Mouse (Mus musculus) T-helper 1 cell (primary cell): Measurements from ENCODE around the gene Rdh16.
"Not testable (repeated sequence)": the region's sequence is repeated elsewhere in the genome, so short reads cannot be mapped to it uniquely, and the experiment has no call there.

Experiments
- in situ Hi-C: fragments of 300-600 bp; cut with MboI, MseI; formaldehyde crosslinking; loops from one replicate; pipeline ENCODE4 v1.15.1; 2025; ENCODE audit warnings: high pct_unique_total_duplicates

The Rdh16 gene

DNA sequence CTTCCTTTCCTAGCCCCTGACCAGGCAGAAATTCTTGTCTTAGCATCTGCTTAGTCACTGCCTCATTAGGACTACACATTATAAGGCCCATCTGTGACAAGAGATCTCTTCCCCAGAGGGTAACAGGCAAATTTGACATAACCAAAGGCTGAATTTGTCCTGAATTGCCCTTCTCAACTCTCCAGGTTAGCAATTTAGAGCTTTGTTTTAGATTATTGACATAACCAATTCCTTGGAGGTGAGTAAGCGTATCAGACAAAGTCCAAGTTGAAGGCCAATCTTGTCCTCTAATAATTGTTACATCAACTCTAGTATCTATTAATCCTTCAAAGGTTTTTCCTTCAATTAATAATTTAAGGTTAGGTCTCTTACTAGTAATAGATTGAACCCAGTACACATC, 33.2 kb downstream of the Rdh16 start:
- in situ Hi-C loops: not testable (repeated sequence)

DNA sequence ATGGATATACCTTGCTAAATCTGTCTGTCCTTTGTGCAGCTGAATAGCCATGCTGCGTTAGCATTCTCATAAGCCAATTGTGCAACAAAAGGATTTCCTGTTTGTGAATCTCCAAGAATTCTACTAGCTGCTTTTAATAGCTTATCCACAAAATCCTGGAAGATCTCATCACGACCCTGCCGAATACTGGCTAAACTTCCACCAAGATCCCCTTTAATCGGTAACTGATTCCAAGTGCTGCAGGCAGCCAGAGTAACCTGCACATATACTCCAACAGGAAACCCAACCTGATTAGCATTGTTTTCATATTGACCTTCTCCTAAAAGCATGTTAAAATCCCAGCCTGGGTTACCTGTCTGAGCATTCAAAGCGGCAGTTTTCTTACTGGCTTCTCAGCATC, 34.3 kb downstream of the Rdh16 start:
- in situ Hi-C loops: no loop called here

- in situ Hi-C loops: not testable (repeated sequence)
Observed at GRCm38 (mm10) chr10:127837793-127838192, 36.8 kb downstream of the Rdh16 start.

GRCm38 (mm10) chr10:127838539-127838938, 37.6 kb downstream of the Rdh16 start:
- in situ Hi-C loops: no loop called here

- in situ Hi-C loops: no loop called here
Observed at GRCm38 (mm10) chr10:127840776-127841175, 39.8 kb downstream of the Rdh16 start.

- in situ Hi-C loops: not testable (repeated sequence)
Observed at GRCm38 (mm10) chr10:127845945-127846344, 45.0 kb downstream of the Rdh16 start.

- in situ Hi-C loops: no loop called here
Observed at GRCm38 (mm10) chr10:127848089-127848488, 47.1 kb downstream of the Rdh16 start.

- in situ Hi-C loops: no loop called here
Observed at GRCm38 (mm10) chr10:127849628-127850027, 48.7 kb downstream of the Rdh16 start, which contains the start of gene Rdh19. Gene Rdh19 (plus strand): TSS chr10:127849928.

DNA sequence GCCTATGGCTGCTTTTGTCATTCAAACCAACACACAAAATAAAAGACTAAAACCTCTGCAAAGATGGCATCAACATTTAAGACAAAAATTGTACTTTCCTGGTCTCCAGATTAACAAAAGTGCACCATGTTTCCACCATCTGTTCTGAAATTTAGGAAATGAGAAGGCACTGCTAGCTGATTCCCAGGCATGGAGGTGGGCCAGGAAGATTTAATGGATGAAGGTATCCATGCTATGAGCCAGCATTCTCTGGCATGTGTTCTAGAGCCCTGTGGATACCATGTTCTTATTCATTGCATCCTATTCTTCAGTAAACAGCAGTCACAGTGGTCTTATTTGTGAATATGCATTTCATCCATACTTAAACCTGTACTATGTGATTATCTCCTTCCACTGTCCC, 55.4 kb downstream of the Rdh16 start:
- in situ Hi-C loops: no loop called here

DNA sequence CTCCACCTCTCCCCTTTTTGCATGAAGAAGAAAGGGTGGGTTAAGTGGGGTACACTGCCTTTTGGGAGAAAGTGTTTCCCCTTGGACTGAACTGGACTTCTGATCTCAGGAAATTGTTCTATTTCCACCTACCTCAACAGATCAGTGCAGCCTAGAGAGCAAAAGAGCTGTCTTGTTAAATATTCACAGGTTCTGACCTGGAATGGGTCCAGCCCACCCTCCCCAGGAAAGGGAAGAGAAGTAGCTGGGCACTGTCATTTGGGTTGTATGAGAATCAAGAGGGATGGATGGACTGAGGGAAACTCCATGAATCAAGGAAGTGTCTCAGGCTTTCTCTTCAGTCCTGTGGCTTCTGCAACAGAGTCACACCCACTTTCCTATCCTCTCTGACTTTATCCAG, 64.0 kb downstream of the Rdh16 start:
- in situ Hi-C loops: no loop called here

DNA sequence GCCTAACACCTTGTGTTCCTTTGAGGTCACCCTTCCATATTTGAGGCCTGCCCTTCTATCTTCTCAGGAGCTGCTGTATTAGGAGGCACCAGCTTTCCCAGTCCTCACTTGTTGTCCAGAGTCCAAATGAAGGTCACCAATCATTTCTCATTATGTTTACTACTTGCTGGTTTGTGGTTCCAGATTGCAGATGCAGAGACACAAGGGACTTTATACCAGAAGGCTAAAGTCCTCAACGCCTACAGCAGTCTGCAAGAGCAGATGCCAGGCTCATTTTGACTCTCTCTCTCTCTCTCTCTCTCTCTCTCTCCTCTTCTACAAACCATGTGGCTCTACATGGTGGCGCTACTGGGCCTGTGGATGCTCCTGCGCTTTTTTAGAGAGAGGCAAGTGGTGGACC, 65.3 kb downstream of the Rdh16 start, which contains the start of gene Rdh16f2:
Rdh16f2 (plus strand) TSS at position 243 of the 400 bp plus-strand sequence.
- in situ Hi-C loops: no loop called here

DNA sequence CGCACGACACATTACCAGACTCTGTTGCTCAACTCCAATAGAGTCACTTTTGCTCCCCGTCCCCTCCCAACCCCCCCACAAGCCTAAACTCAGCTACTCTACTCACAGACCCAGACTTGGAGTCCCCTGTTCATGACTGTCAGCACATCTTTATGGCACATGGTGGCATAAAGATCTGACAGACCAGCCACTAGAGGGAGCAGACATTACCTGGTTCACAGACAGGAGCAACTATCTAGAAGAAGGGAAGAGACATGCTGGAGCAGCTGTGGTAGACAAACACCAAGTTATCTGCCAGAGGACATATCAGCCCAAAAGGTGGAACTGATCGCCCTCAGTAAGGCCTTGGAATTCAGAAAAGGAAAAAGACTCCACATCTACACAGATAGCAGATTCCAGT, 71.5 kb downstream of the Rdh16 start:
- in situ Hi-C loops: loop anchor here (10.0 kb wide), 1 partner anchor 912 kb away; no protein-coding TSS in a partner anchor

- in situ Hi-C loops: loop anchor here (10.0 kb wide), 1 partner anchor 907 kb away; no protein-coding TSS in a partner anchor
Observed at GRCm38 (mm10) chr10:127877681-127878080, 76.7 kb downstream of the Rdh16 start.

GRCm38 (mm10) chr10:127878262-127879057, 77.5 kb downstream of the Rdh16 start:
- in situ Hi-C loops: loop anchor here (10.0 kb wide), 1 partner anchor 906 kb away; no protein-coding TSS in a partner anchor

GRCm38 (mm10) chr10:127879155-127879688, 78.3 kb downstream of the Rdh16 start:
- in situ Hi-C loops: loop anchor here (10.0 kb wide), 1 partner anchor 906 kb away; no protein-coding TSS in a partner anchor

DNA sequence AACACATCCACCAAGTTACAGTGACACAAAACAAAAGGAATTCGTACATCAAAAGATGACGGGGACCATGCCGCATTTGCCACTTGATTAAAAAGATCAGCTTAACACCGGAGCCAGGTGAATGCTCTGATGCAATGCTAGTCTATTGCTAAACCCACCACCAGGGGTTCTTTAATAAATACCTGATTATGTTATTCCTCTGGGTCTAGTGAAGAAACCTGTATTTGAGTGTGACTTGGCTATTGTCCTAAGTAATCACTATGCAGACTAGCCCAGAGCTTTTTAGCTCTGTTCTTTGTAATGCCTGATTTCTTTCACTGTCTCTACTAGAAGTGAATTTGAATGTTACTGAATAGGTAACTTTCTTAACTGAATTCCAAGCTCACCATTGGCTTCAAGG, 80.1 kb downstream of the Rdh16 start:
- in situ Hi-C loops: no loop called here

DNA sequence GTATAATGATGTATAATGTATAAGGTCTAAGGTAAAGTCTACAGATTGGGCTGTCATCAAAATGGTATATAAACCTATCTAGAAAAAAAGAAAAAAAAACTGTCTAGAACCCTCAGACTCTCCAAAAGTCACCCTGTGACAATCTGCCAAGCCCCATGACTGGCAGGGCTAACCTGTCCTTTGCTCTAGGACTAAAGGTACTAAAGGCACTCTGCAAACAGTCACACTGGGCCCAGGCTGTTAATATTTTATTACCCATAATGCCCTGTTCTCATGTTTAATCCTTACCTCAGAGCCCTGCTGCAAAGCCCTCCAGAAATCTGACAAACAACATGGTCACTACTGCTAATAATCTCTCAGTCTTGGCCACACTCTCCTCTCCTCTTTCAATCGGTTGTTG, 85.6 kb downstream of the Rdh16 start:
- in situ Hi-C loops: no loop called here

DNA sequence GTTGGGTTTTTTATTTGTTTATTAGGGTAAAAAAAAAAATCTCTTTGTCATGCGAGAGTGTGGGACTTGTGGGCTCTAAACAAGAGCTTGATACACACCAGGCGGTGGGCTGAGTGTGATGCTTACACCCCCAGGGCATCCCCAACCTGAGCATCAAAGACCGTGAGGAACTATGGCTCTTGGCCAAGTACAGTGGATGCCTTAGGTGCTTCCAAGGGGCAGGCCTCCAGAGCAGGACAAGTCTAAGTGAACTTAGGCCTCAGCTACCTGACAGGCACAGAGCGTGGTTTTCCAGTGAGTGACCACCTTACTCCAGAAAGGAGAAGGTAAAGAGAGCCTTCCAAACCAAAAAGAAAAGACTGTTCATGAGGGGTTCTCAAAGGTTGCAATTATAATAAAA, 86.0 kb downstream of the Rdh16 start:
- in situ Hi-C loops: no loop called here

DNA sequence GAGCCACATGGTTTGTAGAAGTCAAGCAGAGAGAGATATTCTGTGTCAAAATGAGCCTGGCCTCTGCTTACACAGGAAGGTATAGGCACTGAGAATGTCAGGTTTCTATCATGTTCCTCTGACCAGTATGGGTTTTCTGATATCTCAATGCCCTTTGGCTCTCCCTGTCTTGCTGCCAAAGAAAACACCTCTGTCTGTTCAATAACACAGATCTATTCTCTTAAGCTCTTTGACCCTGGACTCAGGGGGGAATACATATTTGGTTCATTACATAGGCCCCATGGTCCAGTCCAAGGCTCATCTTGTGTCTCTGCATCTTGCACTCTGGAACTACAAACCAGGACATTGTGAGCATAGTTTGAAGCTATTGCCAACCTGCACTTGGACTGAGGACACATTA, 87.7 kb downstream of the Rdh16 start, which contains the start of gene Rdh7:
Rdh7 (minus strand) TSS at position 213 of the 400 bp plus-strand sequence.
- in situ Hi-C loops: no loop called here

GRCm38 (mm10) chr10:127891481-127891880, 90.5 kb downstream of the Rdh16 start:
- in situ Hi-C loops: no loop called here

DNA sequence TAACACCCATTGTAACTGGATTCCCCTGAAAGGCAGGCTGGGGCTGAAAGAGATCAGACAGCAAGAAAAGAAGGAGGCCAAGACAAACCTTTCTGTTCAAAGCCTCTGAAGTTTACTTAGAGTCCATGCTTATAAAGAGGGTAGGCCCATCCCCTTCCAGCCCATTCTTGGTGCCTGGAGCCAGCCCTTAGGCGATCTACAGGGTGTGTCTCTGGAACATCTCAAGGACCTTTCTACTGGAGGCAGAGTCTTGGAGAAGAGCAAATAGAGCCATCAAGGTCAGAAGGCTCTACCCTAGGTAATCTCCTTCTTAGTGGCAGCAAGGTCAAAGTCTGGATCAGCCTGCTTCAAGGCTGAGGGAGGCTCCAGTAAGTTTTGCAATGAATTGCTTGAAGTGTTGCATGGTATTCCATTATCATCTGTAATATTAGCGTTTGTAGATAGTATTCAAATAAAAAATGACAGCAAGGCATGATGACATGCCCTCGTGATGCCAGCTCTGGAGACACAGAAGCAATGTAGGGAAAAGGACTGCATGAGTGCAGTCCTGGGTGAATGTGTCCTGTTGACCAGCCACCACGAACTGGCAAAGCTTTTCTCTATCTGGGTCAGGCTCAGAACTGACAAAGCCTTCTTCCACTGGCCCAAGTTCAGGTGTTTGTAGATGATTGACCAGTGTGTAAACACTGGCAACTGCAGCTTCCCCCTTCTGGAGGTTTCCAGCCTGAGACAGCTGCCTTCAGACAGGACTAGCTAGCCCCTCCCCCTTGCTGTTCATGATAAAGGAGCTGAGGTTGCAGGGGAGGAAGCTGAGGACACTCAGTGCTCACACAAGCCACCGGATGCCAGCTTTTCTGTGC, 92.4 kb downstream of the Rdh16 start:
- in situ Hi-C loops: not testable (repeated sequence)
